Mouse (Mus musculus): Measurements from ENCODE around the gene Dnaja4.

DNA sequence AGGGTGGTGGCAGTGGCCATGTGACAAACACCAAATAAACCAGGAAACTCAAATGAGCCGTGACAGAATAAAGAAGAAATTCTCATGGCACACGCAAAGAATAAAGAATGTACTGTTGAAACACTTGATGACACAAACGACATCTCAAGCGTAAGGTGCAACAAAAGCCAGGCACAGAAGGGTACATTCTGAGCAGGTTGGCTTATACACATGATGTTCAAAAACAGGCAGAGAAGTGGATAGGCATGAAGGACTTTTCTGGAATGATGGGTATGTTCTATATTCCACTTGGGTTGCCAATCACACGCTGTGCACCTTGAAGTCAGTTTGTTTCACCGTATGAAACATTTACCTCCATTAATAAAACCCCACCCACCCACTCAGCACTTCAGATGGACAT lies 42.3 kb upstream of the Dnaja4 start:
- TF ChIP-seq CTCF (IDR thresholded peaks at IDR 0.05; ENCODE audit: borderline replicate concordance, insufficient read depth, low read length) (no peak), POLR2A (IDR thresholded peaks at IDR 0.05; ENCODE audit: low read depth, low read length) (no peak)

Data from embryonic fibroblast, embryonic 13.5 days (primary cell).